Mouse (Mus musculus) heart, postnatal 14 days (tissue): ENCODE data around the gene Pank4. TPM values are rescaled to one million over a fixed set of nuclear protein-coding genes. Genes with fewer than 3 reads are reported as not detected.

Experiments
- DNase-seq, 2 experiments: peaks; one replicate each; pipeline ENCODE4 v3.0.0; 2021 to 2022
- intact Hi-C: fragments of 180-260 bp; cut with DNase I; formaldehyde crosslinking; loops from one replicate; pipeline ENCODE4 v1.15.1; 2025
- total RNA-seq, 2 experiments: library from RNA; stranded (reverse); gene quantifications; 2 replicates each; pipeline ENCODE4 v1.2.3; 2021

The Pank4 gene
- total RNA-seq, 2 experiments from 2014 or later: 38.3 to 41.0 TPM

DNA sequence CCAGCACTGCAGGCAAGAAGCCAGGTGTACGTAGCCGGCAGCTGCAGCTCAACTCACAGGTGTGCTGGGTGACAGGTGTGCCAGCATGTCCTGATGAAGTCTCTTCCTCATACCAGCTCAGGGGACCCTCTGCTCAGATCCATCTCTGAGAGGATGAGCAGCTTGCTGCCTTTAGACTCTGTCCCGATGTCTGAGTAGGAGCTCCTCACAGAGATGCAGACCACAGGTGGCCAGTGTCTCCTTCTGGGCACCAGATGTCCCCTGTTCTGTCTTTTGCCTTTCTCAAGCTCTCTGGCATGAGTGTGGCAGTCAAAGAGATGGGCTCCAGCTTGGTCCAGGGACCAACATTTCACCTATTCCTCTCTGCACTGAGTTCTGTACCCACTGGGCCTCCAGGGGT, 43.7 kb downstream of the Pank4 start:
- intact Hi-C loops: no loop called here
- DNase-seq: no peak

DNA sequence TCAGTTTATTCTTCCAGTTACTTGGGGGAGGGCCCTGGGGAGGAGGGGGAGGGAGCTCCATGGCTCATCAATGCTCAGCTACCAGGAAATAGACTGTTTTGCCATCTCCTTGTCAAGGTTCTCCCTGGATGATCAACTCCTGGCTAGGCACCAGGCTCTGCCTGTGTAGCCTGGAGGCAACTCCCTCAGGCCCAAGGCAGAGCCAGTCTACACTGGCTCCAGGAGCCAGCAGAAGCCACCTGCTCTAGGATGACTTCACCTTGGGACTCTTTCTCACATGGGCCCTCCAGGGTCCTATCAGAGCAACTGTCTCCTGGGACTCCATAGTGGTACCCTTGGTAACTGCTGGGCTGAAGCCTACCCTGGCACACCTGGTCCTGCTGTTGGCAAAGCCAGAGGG, 44.2 kb downstream of the Pank4 start:
- DNase-seq: no peak
- intact Hi-C loops: no loop called here

GRCm38 (mm10) chr4:155009216-155009615, 45.3 kb downstream of the Pank4 start:
- intact Hi-C loops: no loop called here
- no peak for DNase-seq

GRCm38 (mm10) chr4:155010870-155011269, 46.9 kb downstream of the Pank4 start:
- DNase-seq: peak; percentile 5 to 22
- intact Hi-C loops: no loop called here

GRCm38 (mm10) chr4:155011312-155012025, 47.5 kb downstream of the Pank4 start:
- intact Hi-C loops: no loop called here
- no peak for DNase-seq

DNA sequence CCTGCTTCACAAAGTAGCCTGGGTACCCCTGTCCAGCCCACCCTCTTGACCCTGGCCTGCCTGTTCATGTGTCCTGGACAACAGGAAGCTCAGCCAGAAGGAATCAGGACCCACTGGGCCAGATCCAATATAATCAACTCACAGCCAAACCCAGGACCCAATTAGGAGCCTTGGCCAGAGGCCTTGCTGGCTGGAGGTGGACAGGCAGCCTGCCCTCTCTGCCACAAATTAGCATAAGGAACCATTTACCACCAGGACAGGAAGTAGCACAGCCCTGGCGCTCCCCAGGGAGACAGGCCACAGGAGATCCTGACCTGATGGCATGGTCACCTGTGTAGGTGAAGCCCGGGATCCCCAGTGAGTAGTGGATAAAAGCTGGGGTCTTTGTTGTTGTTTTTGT, 48.2 kb downstream of the Pank4 start:
- intact Hi-C loops: no loop called here
- DNase-seq: no peak

DNA sequence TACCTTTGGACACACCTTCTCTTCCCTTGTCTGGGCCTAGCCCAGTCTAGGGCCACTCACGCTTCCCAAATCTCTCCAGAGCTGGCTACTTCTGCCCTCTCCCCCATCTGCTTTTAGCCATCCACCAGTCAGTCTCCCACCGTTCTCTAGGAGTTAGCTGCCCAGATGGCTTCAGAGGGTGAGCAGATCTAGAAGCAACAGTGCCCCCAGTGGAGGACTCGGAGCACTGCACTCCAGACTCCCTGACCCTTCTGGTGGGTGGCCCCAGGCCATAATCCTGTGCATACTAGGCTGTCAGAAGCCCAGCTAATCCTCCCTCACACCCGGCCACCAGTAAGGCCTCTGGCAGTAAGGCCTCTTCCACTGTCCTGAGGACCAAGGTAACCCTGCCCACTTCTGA, 48.9 kb downstream of the Pank4 start:
- intact Hi-C loops: no loop called here
- peak; percentile 68 to 78 for DNase-seq

- DNase-seq: no peak
- intact Hi-C loops: no loop called here
These were observed 50.3 kb downstream of the Pank4 start for GRCm38 (mm10) chr4:155014244-155014643.

DNA sequence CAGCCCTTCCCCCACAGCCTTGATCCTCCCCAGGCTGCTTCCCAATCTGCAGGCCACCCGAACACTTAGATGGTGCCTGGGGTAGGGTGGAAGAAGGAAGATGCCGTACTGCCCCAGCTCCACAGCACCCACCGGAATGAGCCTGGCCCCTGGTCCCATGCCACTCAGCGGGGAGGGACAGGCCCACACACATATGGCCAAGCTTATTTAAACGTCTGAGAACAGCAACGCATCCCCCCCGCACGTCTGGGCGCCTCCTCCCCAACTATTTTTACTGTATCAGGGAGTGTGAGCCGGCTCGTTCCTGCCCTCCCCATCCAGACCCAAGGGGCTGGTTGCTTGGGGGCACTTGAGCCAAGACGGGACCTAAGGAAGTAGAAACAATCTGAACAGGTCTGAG, 50.9 kb downstream of the Pank4 start:
- DNase-seq: no peak
- intact Hi-C loops: no loop called here

DNA sequence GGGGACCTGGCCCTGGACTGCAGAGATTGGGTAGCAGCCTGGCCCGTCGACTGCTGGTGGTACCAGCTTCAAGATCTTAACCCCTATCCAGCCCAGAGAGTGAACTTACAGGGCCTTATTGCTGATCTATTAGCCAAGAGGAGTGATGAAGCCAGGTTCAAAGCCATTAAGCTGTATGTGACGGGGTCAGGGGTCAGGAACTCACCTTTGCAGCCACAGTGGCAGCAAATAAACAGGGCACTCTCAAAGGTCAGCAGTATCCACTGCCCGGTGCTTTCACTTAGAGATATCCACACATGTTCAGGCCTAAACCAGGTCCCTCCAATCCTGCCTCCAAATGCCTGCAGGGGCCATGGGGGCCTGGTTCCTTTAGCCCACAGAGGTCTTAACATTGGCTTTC, 51.6 kb downstream of the Pank4 start:
- intact Hi-C loops: no loop called here
- DNase-seq: no peak

DNA sequence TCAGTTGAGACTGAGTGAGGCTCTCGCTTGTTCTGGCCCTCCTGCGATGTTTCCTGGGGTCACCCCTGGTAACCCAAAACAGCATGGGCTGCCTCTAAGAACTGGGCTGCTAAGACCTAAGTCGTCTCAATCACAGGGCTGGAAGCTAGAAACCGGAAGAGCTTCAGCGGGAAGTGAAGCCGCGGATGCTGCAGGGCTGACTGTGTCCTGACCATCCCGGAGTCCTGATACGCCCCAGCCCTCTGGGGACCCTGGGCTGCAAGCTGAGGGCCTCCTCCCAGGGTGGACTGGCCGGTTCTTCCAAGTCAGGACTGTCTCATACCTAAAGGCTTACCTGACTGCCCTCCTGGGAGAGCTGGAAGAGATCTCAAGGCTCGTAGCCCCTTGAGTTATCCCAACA, 52.9 kb downstream of the Pank4 start:
- intact Hi-C loops: no loop called here
- DNase-seq: no peak

DNA sequence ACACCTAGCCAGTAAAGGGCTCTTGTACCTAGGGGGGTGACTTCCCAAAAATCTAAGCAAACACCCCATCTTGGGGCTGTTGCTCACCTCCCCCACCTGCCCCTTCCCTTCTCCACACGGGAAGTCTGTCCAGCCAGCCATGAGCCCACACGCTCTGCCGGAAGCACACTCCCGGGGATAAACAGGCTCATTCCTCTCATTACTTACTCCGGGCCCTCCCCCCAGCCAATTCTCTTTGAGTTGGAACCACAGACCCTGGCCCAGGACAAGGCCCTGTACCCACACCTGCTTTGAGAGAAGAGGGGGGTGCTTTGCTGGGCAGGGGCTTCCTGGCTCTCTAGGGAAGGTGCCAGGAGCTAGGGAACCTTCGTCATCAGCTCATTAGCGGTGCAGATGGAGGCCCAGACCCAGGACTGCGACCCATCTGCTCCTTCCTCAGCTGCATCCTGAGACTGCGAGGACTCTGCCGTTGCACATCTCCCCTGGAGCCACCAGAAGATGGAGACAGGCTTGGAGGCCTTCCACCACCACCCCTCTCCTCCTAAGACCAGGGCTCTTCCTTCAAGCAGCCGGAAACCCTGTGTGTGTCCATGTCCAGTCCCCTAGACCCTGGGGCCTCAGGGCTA, 53.4 kb downstream of the Pank4 start:
- no peak for DNase-seq
- intact Hi-C loops: no loop called here

DNA sequence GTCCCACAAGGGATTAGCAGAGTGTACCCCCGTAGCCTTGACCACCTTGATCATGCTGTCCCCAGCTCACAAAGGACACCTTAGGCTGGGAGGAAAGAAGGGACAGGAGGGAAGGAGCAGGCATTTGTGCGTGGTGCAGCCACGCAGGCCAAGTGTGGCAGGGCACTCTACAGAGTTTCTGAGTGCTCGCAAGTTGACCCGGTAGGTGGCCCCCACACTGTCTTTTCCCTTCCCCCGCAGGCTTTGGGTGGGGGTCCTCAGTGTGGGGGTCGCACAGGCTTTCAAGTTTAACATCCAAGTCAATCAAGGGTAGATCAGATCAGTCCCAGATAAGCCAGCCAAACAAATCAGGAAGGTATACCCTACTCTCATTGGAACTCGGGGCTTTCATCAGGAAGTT, 54.1 kb downstream of the Pank4 start:
- intact Hi-C loops: no loop called here
- DNase-seq: no peak

- DNase-seq: peak; percentile 27 to 54
- intact Hi-C loops: no loop called here
These were observed 54.8 kb downstream of the Pank4 start for GRCm38 (mm10) chr4:155018601-155019335.

GRCm38 (mm10) chr4:155019336-155019847, 55.5 kb downstream of the Pank4 start:
- intact Hi-C loops: no loop called here
- DNase-seq: peak; percentile 7 to 19

- intact Hi-C loops: no loop called here
These were observed 56.2 kb downstream of the Pank4 start for GRCm38 (mm10) chr4:155020141-155020540.

GRCm38 (mm10) chr4:155020813-155021212, 56.9 kb downstream of the Pank4 start:
- intact Hi-C loops: no loop called here
- no peak for DNase-seq

More at GRCm38 (mm10) chr4:155020141-155020540, 56.2 kb downstream of the Pank4 start:
- DNase-seq: no peak

- no peak for DNase-seq
- intact Hi-C loops: no loop called here
These were observed 58.4 kb downstream of the Pank4 start for GRCm38 (mm10) chr4:155022228-155022855.

GRCm38 (mm10) chr4:155024170-155025010, 60.5 kb downstream of the Pank4 start:
- DNase-seq: no peak
- intact Hi-C loops: no loop called here
